Mouse (Mus musculus): Measurements from ENCODE around the gene Gm14409. TPM values are rescaled to one million over a fixed set of nuclear protein-coding genes. Genes with fewer than 3 reads are reported as not detected.

The Gm14409 gene
- not detected in 2 replicates for polyA plus RNA-seq (2012; rRNA removed)

DNA sequence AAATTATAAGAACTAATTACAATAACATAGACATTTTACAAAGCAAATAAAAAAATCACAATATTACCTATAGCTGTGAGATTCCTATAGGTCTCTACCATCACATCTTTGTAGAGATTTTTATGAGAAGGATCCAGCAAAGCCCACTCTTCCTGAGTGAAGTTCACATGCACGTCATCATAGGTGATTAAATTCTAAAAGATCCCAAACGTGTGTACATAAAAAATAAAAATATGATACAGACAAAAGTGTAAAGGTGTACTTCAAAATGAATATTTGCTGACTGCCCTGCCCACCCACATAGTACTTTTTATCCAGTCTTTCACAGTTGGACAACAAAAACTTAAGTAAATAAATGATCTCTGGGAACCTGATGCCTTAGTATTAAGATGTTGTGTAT is at the start of gene Gm14409:
TSS of gene Gm14409 (minus strand) at position 101 of the 400 bp plus-strand sequence.

Other genes with a start within 250 kb of the Gm14409 start
- not detected in 2 replicates for gene Gm14401, start 192.7 kb downstream of the Gm14409 start, polyA plus RNA-seq (2012; rRNA removed)
- 3.8 and 4.4 TPM in 2 replicates for gene Gm14410, start 60.6 kb downstream of the Gm14409 start, polyA plus RNA-seq (2012; rRNA removed)
- gene Gm14412, start 57.3 kb upstream of the Gm14409 start, polyA plus RNA-seq (2012; rRNA removed), result 0.05 and 0.07 TPM in 2 replicates
- gene Gm14418, start 131.3 kb upstream of the Gm14409 start, polyA plus RNA-seq (2012; rRNA removed), result 0.92 and 1.2 TPM in 2 replicates
- gene Zfp970, start 197.7 kb upstream of the Gm14409 start, polyA plus RNA-seq (2012; rRNA removed), result 3.5 and 3.8 TPM in 2 replicates
- 0.91 and 1.1 TPM in 2 replicates for gene Gm14403, start 231.2 kb upstream of the Gm14409 start, polyA plus RNA-seq (2012; rRNA removed)